Mouse (Mus musculus) ES-E14 (cell line): ENCODE measurements around the gene Rap1gap. TPM values are rescaled to one million over a fixed set of nuclear protein-coding genes. Genes with fewer than 3 reads are reported as not detected.

Source experiments
- DNase-seq: peaks from one replicate; pipeline ENCODE4 v3.0.0-alpha.2; 2013; ENCODE audit warnings: low read depth, low spot score
- H3K27ac ChIP-seq: 2 replicates; pipeline ENCODE4 v1.5.1; 2012; ENCODE audit warnings: low read depth, mild to moderate bottlenecking, low read length, moderate library complexity, mixed read lengths; ENCODE audit not compliant: poor library complexity, insufficient read depth, severe bottlenecking
- H3K36me3 ChIP-seq: 2 replicates; pipeline ENCODE4 v1.6.1; 2012; ENCODE audit warnings: mild to moderate bottlenecking, low read length, moderate library complexity, mixed read lengths; ENCODE audit not compliant: control insufficient read depth, poor library complexity, insufficient read depth, severe bottlenecking
- H3K4me1 ChIP-seq, 2 experiments: fragments of 150-350 bp in 1 of 2; sonication (generic) in 1 of 2; 2 replicates each; pipeline ENCODE4 v1.6.1; 2012; ENCODE audit warnings: low read length in 2 of 2, mild to moderate bottlenecking in 1 of 2, mixed read lengths in 1 of 2; ENCODE audit not compliant: control insufficient read depth in 2 of 2, insufficient read depth in 2 of 2, poor library complexity in 1 of 2
- H3K4me3 ChIP-seq, 2 experiments: fragments of 150-350 bp in 1 of 2; sonication (generic) in 1 of 2; 2 replicates each; pipeline ENCODE4 v1.5.1; 2012; ENCODE audit warnings: low read length in 2 of 2, low read depth in 1 of 2, mild to moderate bottlenecking in 1 of 2, mixed read lengths in 1 of 2; ENCODE audit not compliant: insufficient read depth in 1 of 2, poor library complexity in 1 of 2, severe bottlenecking in 1 of 2
- H3K9ac ChIP-seq: 2 replicates; pipeline ENCODE4 v1.6.1; 2012; ENCODE audit warnings: low read depth, mild to moderate bottlenecking, low read length, mixed read lengths; ENCODE audit not compliant: poor library complexity, insufficient read depth, severe bottlenecking
- H3K9me3 ChIP-seq: fragments of 150-350 bp; sonication (generic); 2 replicates; pipeline ENCODE4 v1.6.1; 2012; ENCODE audit warnings: low read depth, mild to moderate bottlenecking, low read length; ENCODE audit not compliant: control insufficient read depth, insufficient read depth
- CHD2 ChIP-seq: IDR thresholded peaks from 2 replicates; pipeline ENCODE4 v1.6.1; 2014; ENCODE audit warnings: mild to moderate bottlenecking, low read depth, low read length, inconsistent platforms
- HCFC1 ChIP-seq: IDR thresholded peaks from 2 replicates; pipeline ENCODE4 v1.6.1; 2012; ENCODE audit warnings: low read length, inconsistent platforms, borderline replicate concordance; ENCODE audit not compliant: insufficient read depth
- MAFK ChIP-seq: IDR thresholded peaks from 2 replicates; pipeline ENCODE4 v1.6.1; 2014; ENCODE audit warnings: mild to moderate bottlenecking, low read depth, low read length, inconsistent platforms; ENCODE audit not compliant: insufficient read depth
- ZC3H11A ChIP-seq: IDR thresholded peaks from 2 replicates; pipeline ENCODE4 v1.6.1; 2012; ENCODE audit warnings: low read depth, mild to moderate bottlenecking, inconsistent platforms, low read length, borderline replicate concordance
- ZNF384 ChIP-seq: IDR thresholded peaks from 2 replicates; pipeline ENCODE4 v1.6.1; 2012; ENCODE audit warnings: low read depth, low read length, inconsistent platforms
- in situ Hi-C, 2 experiments: fragments of 600-800 bp; cut with MboI; formaldehyde crosslinking; loops; one replicate each; pipeline ENCODE4 v1.15.1; 2025; ENCODE audit warnings: low sequenced_read_pairs in 2 of 2, inconsistent platforms in 1 of 2; ENCODE audit not compliant: unreplicated experiment in 2 of 2
- total RNA-seq: library from RNA; depleted of rRNA; stranded (reverse); fragments of 300-350 nt; gene quantifications from 2 replicates; pipeline ENCODE4 v1.2.3, GENCODE M21; 2012

Gene Rap1gap
- total RNA-seq, 1 experiment = 13.4 TPM

GRCm38 (mm10) chr4:137666958-137667345, 2.4 kb downstream of the Rap1gap start:
- TF ChIP-seq ZC3H11A = no peak
- no peak for TF ChIP-seq HCFC1
- DNase-seq = no peak
- no peak overlapping the region for H3K9ac ChIP-seq
- no peaks in the 10 kb centered on the region for H3K36me3 ChIP-seq
- no peak overlapping the region for H3K4me3 ChIP-seq
- no peaks in the 10 kb centered on the region; a peak in 1 of 4 replicates for H3K4me1 ChIP-seq
- H3K9me3 ChIP-seq = no peaks in the 10 kb centered on the region
- in situ Hi-C loops = no loop called here
- no peak overlapping the region for H3K27ac ChIP-seq

- no peak for DNase-seq
- Histone ChIP-seq H3K9ac (no peak overlapping the region), H3K36me3 (no peaks in the 10 kb centered on the region), H3K4me1 (no peaks in the 10 kb centered on the region; a peak in 1 of 4 replicates), H3K27ac (no peak overlapping the region), H3K9me3 (no peaks in the 10 kb centered on the region), H3K4me3 (no peak overlapping the region)
- in situ Hi-C loops = no loop called here
- TF ChIP-seq HCFC1 (no peak), ZC3H11A (no peak), MAFK (no peak), ZNF384 (no peak), CHD2 (no peak)
These were observed 3.2 kb downstream of the Rap1gap start for GRCm38 (mm10) chr4:137667747-137668146.

GRCm38 (mm10) chr4:137671711-137672500, 7.4 kb downstream of the Rap1gap start:
- no peak overlapping the region for H3K9ac ChIP-seq
- H3K4me1 ChIP-seq = peaks cover 0 to 5% of the 10 kb centered on the region in 2 experiments; a peak in 2 of 4 replicates
- H3K36me3 ChIP-seq = no peaks in the 10 kb centered on the region
- TF ChIP-seq HCFC1 (no peak), ZNF384 (no peak), MAFK (no peak), ZC3H11A (no peak), CHD2 (no peak)
- no peaks in the 10 kb centered on the region for H3K9me3 ChIP-seq
- in situ Hi-C loops = no loop called here
- H3K27ac ChIP-seq = no peak overlapping the region
- H3K4me3 ChIP-seq = no peak overlapping the region
- DNase-seq = no peak

GRCm38 (mm10) chr4:137675566-137675965, 11.0 kb downstream of the Rap1gap start:
- H3K36me3 ChIP-seq = no peaks in the 10 kb centered on the region
- no peak overlapping the region for H3K9ac ChIP-seq
- DNase-seq = no peak
- no peaks in the 10 kb centered on the region for H3K9me3 ChIP-seq
- no peak overlapping the region for H3K4me3 ChIP-seq
- no peak overlapping the region for H3K27ac ChIP-seq
- TF ChIP-seq ZNF384 (no peak), MAFK (no peak), HCFC1 (no peak), CHD2 (no peak), ZC3H11A (no peak)
- H3K4me1 ChIP-seq = peaks cover 0 to 5% of the 10 kb centered on the region in 2 experiments; a peak in 1 of 4 replicates
- in situ Hi-C loops = no loop called here

- H3K9me3 ChIP-seq = no peaks in the 10 kb centered on the region
- TF ChIP-seq ZC3H11A (peak; percentile 46; the same call in 1 of the 2 replicates), MAFK (no peak)
- peak; percentile 56 for DNase-seq
- H3K9ac ChIP-seq = no peak overlapping the region
- H3K4me1 ChIP-seq = peaks cover 0 to 5% of the 10 kb centered on the region in 2 experiments; a peak in 1 of 4 replicates
- no peak overlapping the region for H3K27ac ChIP-seq
- H3K36me3 ChIP-seq = no peaks in the 10 kb centered on the region
- in situ Hi-C loops = no loop called here
- no peak overlapping the region for H3K4me3 ChIP-seq
These were observed 11.5 kb downstream of the Rap1gap start for GRCm38 (mm10) chr4:137676057-137676456.
